Mouse (Mus musculus) heart, postnatal 4 days (tissue): ENCODE measurements at regions not wholly inside any gene's neighbourhood (a gene's known extent, or its start where the extent isn't known, plus 50 kb on each side); places are given as distances from the start of the nearest gene placed in this dataset.
A peak's percentile ranks its signal among the peaks of the same experiment; 100 is the strongest.
"Not testable (repeated sequence)": the region's sequence is repeated elsewhere in the genome, so short reads cannot be mapped to it uniquely, and the experiment has no call there.

Source experiments
- DNase-seq: peaks from one replicate; pipeline ENCODE4 v3.0.0; 2021

DNA sequence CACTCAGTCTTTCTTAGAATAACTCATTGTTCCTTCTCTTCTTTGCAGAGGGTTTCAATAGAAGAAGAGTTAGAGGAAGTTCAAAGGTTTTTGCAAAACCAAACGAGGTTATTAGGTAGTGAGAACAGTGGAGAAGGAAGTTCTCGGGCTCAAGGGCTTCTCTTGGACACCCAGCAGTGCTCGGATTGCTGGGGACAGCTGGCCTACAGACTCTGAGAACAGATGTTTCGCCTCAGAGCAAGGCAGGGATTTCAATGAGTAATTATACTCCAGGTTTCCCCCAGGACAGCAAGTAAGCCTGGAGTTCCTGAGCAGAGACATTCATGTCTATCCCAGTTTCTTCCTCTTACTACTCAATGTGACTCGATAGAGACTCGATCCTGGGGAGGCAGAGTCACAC, 94.4 kb downstream of the Cd24a start:
- DNase-seq: peak; percentile 19

DNA sequence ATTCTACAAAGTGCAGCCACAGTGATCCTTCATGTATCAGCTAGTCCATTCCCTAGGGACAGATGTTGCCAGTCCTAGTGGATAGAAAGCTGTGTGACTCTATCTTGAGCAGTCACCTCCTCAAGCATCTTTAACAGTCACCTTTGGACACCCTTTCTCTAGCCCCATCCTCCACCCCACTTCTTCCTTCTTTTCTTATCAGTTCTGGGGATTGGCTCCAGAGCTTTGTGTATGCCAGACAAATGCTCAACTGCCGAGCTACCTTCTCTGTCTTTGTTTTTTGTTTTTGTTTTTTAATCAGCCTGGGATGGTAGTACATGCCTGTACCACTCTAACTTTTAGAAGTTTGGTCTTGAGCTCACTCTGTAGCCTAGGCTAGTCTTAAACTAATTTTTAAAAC, 96.7 kb downstream of the Cd24a start:
- no peak for DNase-seq

DNA sequence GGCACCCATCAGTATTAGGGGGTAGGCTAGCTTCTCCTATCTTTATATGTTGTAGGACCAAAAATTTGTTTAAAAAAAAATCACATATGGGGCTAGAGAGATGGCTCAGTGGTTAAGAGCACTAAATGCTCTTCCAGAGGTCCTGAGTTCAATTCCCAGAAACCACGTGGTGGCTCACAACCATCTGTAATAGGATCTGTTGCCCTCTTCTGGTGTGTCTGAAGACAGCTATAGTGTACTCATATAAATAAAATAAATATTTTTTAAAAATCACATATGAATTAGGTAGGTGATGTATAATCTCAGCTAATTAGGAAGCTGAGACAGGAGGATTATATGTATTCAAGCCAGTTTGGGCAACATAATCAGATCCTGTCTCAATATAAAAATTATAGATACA, 97.4 kb downstream of the Cd24a start:
- DNase-seq: not testable (repeated sequence)

DNA sequence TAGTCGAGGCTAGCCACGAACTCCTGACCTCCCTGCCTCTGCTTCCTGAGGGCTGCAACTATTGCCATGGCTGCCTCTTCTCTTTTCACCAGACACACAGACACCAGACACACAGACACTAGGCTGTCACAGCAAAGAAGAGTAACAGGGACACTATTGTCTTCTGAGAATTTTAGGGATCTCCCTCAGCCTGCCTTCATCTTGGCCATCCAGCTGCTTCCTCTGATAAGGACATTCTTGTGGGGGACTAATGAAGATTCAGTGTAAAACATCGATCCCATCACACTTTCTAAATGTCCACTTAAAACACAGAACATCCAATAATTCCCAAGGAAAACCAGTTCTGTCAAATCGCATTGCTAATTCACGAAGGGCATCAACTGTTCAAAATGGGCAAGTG, 98.2 kb downstream of the Cd24a start:
- DNase-seq: no peak

DNA sequence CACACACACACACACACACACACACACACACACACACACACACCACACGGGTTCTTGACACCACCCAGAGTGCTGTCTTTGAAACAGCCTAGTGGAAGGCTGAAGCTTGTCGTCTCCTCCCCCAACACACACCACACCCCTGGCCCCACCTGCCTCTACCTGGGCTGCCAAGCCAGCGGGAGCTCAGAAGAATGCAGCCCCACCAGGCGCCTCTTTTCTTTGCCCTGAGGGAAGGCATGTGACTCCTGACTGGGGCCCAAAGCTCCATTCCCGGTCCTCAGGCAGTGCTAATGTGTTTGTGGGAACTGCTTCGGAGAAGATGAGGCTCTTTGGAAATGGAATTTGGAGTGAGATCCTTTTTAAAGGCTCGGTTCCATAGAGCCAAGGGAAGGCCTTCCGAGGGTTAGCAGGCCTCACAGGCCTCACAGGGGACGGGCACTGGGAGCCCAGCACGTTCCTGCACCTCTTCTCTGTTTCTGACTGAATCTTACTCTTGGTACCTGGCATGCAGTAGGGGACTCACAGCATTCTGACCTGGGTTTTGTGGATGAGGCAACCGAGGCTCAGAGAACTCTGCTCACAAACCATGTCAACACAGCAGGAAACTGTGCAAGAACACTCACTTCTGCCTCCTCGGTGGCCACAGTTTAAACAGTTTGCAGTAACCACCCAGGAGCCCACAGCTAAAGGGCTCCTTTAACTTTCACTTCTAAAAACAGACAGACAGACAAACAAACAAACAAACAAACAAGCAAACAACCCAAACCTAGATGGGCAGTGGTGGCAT, 106.4 kb downstream of the Cd24a start:
- no peak for DNase-seq

DNA sequence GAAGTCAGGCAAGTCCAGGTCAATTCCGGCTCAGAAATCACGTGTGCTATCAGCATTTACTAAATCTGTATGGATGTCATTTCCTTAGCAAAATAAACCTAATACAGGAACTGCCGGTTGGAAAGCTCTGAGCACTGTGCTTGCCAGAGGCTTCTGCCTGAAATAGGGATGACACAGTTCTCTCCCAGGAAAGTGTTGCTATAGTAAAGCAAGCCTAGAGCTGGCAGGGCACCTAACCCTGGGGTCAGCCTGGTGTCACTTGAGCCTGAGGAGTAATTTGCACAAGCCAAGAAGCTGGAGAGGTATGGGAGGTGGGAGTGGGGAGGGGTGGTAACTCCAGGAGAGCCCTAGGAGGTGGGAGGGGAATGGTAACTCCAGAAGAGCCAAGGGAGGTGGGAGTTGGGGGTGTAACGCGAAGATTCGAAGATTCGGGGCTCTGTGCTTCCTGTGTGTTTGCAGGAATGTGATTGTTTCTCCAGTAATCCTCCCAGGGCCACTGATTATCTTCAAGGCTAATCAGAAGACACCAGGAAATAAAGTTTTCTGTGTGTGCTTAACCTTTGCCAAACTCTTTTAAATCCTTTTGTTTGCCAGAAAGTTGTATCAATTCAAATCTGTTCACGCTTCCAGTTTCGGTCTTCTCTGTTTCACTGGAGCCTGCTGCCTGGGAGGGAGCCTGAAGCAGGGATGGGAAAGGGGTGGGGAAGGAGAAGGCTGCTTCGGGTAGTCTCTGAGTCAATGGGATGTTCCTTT, 111.3 kb downstream of the Cd24a start:
- no peak for DNase-seq

DNA sequence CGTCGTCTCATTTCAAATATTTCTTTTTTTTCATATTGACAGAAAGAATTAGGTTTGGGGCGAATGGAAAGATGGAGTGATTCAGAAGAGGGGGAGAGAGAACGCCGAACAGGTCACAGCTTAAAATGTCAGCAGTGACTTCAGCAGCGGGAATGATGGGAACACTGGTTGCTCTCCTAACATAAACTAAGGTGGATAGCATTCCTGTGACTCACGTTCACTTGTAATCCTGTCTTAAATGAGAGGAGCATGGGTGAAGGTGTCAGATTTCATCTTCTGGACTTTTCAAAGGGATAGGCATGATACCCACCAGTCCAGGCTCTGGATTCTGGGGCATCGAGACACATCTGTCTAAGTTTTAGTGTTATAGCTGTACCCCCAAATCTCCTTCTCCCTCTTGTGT, 111.8 kb downstream of the Cd24a start:
- DNase-seq: no peak

DNA sequence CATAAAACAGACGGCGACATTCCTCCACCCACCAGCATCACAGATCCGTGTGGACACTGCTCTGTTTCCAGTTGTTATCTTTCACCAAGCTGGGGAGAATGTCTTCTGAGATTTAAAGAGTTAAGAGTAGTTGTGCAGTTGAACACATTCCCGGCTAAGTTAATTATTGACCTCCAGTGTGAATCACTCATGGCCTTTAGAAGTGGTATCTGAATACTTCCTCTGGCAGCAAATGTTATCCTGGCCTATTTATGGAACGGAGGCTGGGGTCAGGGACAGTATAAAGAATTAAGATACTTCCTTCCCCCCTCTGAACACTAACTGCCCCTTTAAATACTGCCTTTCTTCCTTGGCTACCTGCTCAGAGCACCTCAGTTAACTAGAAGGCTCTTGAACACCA, 115.9 kb downstream of the Cd24a start:
- no peak for DNase-seq

DNA sequence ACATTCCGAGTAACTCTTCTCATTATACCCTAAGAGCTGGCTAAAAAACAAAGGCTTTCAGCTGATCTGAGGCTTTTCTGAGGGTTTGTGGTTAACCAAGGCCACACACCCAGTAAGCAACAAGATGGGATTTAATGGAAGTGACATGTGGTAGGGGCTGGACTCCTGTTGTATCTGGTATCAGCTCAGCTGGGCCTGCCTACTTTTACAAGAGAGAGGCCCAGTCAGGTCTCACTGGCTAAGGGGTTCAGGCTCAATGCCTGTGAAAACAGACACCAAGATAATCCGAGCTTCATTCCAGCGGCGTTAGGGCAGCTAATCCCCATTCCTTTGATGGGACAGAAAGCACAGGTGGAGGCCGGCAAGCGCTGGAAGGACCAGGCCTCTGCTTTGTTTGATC, 116.4 kb downstream of the Cd24a start:
- DNase-seq: no peak

DNA sequence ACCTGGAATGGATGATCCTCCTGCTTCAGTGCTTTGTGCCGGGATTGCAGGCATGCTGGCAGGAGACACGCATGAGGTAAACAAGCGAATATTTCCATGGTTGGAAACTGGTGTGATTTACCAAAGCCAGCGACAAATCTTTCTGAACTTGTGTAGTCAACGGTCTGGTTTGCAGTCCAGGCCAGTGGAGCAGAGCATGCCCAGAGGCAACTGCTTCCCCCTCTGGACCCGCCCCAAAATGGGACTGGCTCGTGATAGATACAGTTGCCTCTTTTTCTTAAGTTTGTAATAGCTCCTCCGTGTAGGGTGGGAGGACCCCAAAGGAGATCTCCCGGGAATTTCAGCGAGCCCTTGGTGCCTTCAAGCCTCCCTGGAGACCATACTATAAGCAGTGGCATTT, 117.4 kb downstream of the Cd24a start:
- no peak for DNase-seq

DNA sequence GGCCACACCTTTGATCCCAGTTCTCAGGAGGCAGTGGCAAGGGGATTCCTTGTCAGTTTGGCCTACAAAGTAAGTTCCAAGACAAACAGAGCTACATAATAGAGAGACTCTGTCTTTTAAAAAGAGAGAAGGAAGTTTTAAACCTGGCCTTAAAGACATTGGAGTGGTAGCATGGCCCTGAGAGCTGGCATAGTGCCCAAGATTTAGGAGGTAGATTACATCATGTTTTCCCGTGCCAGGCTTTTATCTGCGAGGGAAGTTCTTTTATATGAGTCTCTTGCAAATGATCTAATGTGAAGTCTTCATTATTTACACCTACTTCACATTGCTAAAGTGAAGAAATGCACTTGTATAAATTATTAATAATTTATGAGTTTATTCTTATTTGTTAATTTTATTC, 119.8 kb downstream of the Cd24a start:
- DNase-seq: no peak

DNA sequence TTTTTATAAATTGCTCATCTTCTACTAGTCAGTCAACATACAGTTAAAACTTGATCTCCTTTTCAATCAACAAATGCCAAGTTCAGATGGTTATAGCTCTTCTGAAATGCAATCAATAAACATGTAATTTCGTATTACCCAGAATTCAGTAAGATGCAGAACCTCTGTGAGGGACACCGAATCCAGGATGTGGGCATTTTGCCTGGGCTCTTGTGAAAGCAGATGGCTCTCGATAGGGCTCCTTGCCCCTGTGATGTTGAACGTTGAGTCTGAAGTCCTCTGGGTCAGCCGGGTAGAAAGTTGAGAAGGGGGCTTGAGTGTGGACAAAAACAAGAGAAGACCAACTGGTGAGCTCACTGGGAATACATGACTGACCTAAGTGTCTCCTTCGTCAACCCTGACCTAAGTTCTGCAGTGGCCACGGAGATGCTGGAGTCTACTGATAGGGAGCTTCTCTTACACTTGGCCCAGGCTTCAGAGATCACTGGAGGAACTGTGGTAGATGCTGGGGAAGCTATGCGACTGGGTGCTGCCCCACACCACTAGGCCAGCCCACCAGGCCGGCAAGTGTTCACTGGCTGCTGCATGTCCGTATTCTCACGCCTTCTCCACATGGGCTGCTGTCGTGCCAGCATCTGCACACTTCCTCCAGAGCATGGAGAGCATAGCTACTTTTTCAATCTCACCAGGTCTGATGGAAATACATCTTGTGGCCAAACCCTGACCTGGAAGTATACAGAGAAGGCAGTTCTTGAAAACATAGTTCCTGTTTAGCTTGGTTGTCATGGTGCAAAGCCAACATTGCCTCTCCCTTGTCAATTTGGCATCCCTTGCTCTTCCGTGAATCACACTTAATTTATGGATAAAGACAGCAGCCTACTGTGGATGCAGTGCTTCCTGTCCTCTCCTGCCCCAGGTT, 122.5 kb downstream of the Cd24a start:
- no peak for DNase-seq

DNA sequence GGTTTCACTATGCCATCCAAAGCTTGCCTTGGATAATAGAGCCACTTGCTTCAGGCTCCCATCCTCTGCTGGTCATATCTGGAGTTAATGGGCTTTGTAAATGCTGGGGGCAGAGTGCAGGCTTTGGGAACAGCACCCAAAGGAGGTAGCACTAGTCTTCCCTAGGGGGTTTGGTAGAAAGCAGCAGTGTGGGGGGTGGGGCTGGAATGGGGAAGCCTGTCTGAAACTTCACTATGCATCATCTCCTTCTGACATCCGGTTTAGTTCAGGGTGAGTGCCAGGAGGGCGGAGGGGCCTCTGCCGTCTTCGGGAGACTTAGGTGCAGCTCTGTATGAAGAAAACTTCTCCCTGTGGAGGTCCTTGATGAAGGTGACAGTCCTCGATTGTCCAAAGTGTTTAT, 124.8 kb downstream of the Cd24a start:
- DNase-seq: no peak

DNA sequence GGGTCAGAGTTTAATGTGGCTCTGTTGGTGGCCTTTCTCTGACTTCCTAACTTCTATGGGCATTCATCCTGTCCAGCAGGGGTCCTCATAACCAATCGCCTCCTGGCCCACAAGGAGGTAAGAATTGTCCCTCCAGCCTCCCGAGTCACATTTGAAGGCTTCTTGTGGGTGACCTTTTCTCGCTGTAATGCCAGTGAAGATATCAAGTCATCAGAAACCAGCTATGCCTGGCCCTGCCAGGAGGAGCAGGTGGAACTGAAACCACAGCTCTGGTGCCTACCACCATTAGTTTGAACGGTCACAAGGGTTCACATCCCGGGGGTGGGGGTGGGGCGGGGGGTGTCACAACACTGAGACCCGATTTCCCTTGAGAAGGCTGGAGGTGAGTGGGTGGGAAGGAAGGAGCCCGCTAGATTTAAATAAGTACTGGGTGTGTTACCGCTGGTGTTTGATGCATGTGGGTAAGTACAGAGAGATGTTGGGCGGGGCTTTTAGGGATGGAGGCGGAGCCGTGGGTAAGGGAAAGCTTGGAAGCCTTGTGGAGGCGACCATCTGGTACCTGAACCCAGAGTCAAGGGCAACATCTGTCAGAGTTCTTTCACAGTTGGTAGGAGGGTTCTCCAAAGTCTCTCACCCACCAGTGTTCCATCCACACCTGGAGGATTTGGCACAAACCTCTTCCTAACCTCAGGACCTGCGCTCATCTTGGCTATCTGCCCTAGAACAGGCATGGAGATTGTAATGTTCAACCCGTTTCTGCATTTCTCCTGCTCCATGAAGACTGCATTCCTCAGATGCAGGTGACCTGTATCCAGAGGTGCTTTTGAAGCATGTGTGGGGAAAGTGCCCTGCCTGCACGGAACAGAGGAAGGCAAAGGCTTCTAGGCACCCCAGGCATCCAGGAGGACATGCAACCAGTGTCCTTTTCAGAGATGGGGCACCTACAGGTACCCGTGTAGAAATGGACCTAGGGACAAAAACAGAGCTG, 128.2 kb downstream of the Cd24a start:
- no peak for DNase-seq

DNA sequence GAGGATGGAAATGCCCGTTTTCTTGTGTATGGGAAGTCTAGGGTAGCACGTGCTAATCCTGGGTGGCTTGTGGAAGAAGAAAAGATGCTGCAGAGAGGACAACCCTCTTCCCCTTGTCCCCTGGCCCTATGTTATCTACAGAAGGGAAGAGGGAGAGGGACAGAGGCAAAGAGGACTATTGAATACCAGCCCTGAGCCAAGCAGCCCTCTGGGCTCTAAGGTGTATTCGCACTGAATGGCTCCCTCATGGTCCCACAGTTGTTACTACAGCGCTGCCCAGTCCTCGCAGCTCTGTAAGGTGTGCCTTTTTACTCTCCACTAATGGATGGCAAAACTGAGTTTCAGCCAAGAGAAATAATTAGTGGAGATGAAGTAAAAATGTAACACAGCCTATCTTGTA, 128.9 kb downstream of the Cd24a start:
- DNase-seq: no peak

DNA sequence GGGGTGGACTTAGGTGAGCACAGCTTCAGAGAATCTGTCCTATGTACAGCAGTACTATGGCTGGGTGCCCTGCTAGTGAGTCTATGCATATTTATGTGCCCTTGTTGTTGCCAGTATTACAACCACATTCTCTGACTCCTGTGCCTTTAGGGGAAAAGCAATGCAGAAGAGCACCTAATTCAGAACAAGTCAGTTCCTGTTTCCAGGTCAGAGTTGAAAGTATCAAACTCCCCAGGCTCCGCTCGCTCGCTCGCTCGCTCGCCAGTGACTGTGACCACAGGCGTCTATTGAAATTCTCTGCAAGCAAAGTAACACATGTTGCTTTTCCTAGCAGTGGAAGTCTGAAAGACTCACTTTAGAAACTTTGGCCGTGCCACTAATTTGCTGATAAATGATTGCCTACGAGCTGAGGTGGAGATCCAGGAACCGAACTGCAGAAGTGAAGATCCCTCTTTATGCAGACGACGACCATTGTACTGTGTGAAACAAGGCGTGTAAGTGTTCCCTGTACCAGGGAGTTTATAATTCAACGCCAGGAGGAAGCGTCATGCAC, 129.8 kb downstream of the Cd24a start:
- no peak for DNase-seq

DNA sequence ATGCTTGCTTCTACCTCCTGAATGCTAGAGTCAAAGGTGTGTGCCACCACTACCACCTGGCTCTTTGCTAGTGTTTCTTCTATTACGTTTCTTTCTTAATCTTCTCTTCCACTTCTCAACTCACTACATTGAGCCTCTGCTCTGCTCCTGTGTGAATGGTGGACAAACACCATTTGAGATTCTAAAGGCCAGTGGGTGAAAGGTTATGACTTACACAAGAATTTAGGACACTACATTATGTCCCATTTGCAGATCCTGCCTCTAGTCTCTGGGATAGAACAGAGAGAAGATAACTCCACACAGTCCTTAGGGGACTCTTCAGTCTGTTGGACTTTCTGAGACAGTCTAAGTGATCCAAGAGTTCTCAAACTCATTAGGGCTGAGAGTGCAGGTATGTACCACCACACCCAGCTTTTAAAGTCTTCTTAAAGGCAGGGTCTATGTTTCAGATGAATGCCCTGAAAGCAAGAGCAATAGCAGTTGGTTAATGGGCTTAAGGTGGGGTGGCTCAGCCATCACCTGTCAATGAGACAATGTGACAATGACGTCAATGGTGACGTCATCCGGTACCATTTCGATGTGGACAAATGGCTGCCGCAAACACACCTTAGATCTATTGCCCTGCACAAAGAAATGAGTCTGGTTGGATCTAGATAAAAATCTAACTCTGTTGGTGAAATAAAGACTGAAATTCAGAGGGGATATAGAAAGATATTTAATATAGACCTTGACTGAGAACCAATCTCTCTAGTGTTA, 131.4 kb downstream of the Cd24a start:
- no peak for DNase-seq

DNA sequence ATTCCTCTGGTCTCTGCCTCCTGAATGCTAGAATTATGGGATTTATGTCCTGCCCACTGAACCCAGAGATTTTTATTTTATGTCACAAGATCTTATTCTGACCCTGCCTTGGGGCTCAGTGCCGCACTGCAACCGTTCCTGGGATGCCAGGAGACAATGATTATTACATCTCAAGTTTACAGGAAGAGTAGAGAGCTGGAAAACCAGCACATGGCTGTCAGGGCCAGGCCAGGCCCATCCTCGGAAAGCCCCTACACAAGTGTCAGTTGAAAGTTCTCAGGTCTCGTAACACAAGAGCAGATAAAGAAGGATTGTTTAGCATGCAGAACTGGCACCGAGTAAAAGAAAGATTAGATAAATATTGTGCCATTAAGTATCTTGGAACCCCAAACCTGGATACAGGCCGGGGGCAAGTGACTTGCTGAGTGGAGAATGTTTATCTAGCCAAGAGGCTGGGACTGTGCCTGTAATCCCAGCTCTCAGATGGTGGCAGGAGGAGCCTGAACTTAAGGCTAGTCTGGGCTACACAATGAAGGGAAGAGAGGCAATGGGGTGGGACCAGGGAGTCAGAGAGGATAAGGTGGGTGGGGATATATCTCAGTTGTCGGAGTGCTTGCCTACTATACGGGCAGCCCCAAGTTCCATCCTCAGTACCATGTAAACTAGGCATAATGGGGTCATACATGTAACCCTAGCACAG, 132.3 kb downstream of the Cd24a start:
- no peak for DNase-seq

DNA sequence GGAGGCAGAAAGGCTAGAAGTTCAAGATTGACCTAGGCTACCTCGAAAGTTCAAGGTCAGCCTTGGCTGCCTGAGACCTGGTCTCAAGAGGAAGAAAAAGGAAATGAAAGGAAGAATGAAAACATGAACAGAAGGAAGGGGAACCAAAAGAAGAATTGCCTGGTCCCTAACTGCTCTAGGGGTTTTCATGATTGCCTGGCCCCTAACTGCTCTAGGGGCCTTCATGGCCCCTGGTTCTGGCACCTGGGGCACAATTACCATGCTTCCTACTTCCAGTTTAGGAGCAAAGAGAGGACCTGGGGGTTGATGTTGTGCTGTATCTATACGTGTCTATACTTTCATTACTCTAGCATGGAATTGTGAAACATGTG, 132.8 kb downstream of the Cd24a start:
- no peak for DNase-seq

DNA sequence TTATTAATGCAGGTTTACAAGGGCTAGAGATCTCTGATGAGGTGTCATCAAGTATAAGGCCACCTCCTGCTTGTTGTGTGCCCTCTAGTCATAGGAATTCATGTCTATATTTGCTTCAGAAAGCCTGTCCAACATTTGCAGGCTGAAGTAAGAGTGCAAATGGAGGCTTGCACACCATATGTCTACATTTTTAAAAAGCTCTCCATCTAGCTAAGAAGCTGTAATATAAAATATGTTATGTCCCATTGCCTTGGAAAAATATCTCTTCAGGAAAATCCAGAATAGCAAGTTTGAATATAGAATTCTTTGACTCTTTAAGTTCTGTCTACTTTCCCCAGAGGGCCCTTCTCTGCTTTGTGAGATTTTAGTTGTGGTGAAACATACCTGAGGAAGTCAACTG, 134.6 kb downstream of the Cd24a start:
- DNase-seq: no peak
